Mouse (Mus musculus) c-Kit-positive CD71-positive TER-119-negative erythroid progenitor cells, embryonic 14.5 days (primary cell): Measurements from ENCODE around the gene Serinc2.
"Not testable (repeated sequence)": the region's sequence is repeated elsewhere in the genome, so short reads cannot be mapped to it uniquely, and the experiment has no call there.

Source experiments
- DNase-seq: peaks from one replicate; pipeline ENCODE4 v3.0.0-alpha.2; 2013; ENCODE audit warnings: low read depth

Serinc2 gene

GRCm38 (mm10) chr4:130264131-130264530 is 14.9 kb downstream of the Serinc2 start:
- DNase-seq, result no peak

GRCm38 (mm10) chr4:130260406-130260805 is 18.6 kb downstream of the Serinc2 start:
- no peak for DNase-seq

GRCm38 (mm10) chr4:130252441-130253157 is 26.4 kb downstream of the Serinc2 start:
- peak; percentile 92 for DNase-seq

GRCm38 (mm10) chr4:130251763-130252162 is 27.2 kb downstream of the Serinc2 start:
- no peak for DNase-seq

GRCm38 (mm10) chr4:130251172-130251705 is 27.8 kb downstream of the Serinc2 start:
- DNase-seq, result no peak

- DNase-seq, result no peak
These were observed 30.4 kb downstream of the Serinc2 start for GRCm38 (mm10) chr4:130248636-130249035.

- DNase-seq, result peak; percentile 68
These were observed 32.9 kb downstream of the Serinc2 start for GRCm38 (mm10) chr4:130246132-130246531.

- no peak for DNase-seq
These were observed 34.3 kb downstream of the Serinc2 start for GRCm38 (mm10) chr4:130244749-130245148.

GRCm38 (mm10) chr4:130243621-130244020 is 35.4 kb downstream of the Serinc2 start:
- DNase-seq, result not testable (repeated sequence)

- no peak for DNase-seq
These were observed 36.0 kb downstream of the Serinc2 start for GRCm38 (mm10) chr4:130242956-130243355.

- no peak for DNase-seq
These were observed 38.3 kb downstream of the Serinc2 start for GRCm38 (mm10) chr4:130240695-130241094.

- DNase-seq, result no peak
These were observed 41.4 kb downstream of the Serinc2 start for GRCm38 (mm10) chr4:130237607-130238006.

GRCm38 (mm10) chr4:130236361-130236760 is 42.6 kb downstream of the Serinc2 start:
- no peak for DNase-seq

- DNase-seq, result no peak
These were observed 54.9 kb downstream of the Serinc2 start for GRCm38 (mm10) chr4:130224071-130224470.

GRCm38 (mm10) chr4:130222179-130222578 is 56.8 kb downstream of the Serinc2 start, which contains the start of gene Gm853:
Gene Gm853, minus strand, starts transcription at chr4:130222401.
- DNase-seq, result no peak

- no peak for DNase-seq
These were observed 58.8 kb downstream of the Serinc2 start for GRCm38 (mm10) chr4:130220176-130220575.

GRCm38 (mm10) chr4:130215392-130215791 is 63.6 kb downstream of the Serinc2 start:
- DNase-seq, result no peak

- DNase-seq, result peak; percentile 34
These were observed 65.1 kb downstream of the Serinc2 start for GRCm38 (mm10) chr4:130213857-130214256.

- no peak for DNase-seq
These were observed 65.8 kb downstream of the Serinc2 start for GRCm38 (mm10) chr4:130213197-130213596.

GRCm38 (mm10) chr4:130212421-130212820 is 66.6 kb downstream of the Serinc2 start:
- DNase-seq, result no peak

GRCm38 (mm10) chr4:130211870-130212269 is 67.1 kb downstream of the Serinc2 start:
- DNase-seq, result no peak
